Mouse (Mus musculus) cerebellum, adult 8-10 months (tissue): ENCODE results near the gene Clasp1.

ENCODE experiments used
- DNase-seq: peaks from one replicate; pipeline ENCODE4 v3.0.0; 2022

Gene Clasp1

DNA sequence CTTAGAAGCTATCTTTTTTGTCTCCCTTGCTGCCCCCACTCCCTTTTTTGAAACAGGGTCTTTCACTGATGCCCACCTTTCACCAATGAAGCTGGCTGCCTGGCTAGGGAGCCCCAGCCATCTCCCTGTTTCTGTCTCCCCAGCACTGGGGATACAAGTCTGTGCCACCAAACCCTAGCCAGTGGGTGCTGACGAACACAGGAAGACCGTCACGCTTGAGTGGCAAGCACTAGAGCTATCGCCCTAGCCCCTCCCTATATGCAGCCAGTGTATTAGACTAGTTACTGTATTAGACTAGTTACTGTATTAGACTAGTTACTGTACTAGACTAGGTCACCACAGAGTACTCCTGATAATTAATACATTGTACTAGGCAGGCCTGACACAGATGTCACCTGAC lies 66.0 kb downstream of the Clasp1 start:
- no peak for DNase-seq

DNA sequence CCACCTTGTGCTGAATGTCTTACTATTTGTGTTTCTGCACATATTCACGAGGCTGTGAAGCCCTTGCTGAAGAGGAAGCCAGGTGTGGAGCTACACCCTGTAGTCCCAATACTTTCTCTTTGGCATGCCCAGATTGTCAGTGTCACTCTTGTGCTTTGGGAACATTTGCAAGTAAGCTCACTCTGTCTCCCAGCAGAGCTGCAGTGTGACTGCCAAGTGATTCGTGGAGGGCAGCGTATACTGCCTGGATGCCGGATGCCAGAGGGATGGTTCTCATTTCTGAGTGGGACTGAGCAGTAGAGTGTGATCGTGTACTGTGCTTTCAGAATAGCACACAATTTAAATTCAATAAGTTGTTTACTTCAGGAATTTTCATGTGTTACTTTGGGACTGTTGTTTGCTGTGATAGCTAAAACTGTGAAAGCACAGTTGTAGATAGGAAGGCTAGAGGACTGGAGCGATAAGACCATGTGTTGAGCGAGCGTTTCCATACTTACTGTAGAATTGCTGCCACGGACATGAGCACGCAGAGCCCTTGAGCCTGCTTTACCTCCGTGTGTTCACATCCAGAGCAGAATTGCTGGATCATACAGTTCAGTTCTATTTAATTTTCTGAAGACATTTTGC lies 68.5 kb downstream of the Clasp1 start:
- no peak for DNase-seq

DNA sequence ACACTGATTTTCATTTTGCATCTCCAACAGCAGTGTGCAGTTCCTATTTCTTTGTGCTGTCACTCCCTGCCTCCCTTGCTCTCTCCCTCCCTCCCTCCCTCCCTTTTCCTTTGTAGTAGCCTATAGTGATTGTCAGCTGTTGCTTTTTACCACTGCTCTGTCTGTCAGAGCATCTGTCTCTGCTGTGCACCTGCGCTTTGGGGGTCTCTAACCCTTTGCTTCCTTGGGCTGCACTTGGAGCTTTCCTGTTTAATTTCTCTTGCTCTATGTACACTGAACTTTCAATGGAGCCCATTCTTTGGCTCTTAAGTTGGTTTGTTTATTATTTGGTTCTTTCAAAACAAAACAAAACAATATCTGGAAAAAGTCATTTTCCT lies 69.0 kb downstream of the Clasp1 start:
- no peak for DNase-seq

DNA sequence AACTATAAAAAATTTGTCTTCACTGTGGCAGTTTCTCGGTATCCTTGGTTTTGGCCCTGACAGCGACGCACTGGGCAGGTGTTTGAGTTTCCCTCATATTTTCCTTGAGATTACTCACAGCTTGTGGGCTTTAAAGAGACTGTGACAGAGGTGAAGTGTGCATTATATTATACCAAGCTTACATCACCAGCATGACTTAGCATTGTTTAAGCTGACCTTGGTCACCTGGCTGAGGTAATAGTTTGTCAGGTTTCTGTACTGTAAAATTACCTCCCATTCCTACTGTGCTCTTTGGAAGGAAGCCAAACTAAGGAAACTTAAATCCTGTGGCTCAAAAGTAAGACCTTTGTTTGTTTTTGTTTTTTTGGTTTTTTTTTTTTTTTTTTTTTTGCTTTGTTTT lies 69.4 kb downstream of the Clasp1 start:
- no peak for DNase-seq

DNA sequence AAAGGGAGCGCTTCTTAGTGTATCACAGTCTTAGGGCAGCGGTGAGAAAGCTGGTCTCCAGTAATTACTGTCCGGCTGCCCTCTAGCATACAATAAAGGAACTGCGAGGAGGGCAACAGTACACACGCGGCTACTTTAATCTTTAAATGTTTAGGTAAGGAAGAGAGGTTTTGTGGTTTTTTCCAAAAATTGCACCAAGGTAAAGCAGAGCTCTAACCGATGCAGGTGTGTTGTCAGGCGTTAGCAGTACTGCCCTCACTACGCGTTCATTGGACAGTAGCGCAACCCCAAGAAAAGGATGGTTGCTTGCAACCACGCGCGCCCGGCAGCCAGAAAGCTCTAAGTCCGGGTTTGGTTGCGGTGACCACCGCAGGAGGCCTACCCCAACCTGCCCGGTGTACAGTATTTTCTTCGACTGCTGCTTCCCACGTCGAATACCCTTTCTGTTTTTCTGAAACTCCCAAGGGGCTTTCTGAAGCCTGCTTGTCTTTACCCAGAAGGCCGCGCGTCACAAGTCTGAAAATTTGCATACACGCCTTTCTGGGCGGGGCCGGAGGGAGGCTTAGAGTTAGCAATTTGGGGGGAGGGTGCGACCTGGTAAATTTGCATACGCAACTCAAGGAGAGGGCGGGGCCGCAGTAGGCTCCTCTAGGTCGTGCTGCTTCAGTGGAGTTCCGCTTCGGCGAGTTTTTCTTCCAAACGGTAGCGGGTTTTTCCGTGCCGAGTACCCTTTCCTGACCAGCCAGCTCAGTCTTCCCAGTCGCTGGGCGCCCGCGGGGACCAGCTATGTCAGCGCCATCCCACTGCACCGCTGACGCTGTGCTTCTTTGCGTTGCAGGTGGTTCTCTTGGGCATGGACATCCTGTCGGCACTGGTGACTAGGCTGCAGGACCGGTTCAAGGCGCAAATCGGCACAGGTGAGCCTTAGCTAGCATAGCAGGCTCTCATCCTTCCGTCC lies 70.4 kb downstream of the Clasp1 start:
- DNase-seq: peak; percentile 93

DNA sequence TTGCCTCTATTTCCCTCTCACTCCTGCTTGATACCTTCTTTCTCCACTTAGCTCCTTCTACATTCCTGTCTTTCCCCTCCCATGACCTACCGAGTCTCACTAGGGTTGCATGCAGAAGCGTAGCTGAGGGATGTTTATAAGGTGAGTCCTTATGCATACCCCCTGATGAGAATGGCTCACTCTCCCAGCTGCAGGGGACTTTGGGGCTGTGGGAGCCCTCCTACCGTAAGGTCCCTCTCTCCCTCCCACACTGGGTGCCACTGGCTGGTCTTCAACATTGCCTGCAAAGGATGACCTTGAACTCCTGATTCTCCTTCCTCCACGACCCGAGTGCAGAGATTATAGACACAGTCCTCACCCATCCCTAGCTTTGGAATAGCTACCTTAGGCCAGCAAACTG lies 71.9 kb downstream of the Clasp1 start:
- DNase-seq: no peak

DNA sequence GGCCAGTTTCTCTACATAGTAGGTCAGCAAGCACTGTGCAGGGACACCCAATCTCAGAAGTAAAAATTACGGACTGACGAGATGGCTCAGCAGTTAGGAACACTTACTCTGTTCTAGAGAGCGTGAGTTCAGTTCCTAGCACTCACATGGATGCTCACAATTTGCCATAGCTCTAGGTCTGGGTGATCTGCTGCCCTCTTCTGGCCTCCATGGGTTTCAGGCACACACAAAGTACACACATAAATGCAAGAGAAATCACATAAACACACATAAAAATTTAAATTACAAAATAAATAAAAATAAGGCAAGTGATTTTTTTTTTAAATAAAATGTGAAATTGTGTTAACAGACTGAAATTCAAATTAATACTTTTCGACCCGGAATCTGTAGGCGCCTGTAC lies 77.2 kb downstream of the Clasp1 start:
- DNase-seq: no peak

DNA sequence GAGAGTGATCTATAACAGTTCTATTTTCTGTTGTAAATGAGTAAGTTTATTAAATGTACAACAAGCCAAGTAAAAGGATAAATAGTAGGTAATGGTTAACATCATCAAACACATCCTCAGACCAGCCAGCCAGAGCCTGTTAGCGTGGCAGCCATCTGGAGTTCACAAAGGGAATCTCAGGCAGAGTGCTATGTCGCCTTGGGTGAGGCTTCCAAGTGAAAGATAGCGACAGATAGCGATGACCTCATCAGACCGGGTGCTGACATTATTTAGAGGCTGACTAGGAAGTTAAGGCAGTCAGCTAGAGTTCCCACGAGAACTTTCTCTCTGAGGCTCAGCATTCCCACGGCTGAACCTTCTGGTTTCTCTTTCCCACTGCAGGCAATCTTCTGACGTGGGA lies 83.5 kb downstream of the Clasp1 start:
- no peak for DNase-seq

DNA sequence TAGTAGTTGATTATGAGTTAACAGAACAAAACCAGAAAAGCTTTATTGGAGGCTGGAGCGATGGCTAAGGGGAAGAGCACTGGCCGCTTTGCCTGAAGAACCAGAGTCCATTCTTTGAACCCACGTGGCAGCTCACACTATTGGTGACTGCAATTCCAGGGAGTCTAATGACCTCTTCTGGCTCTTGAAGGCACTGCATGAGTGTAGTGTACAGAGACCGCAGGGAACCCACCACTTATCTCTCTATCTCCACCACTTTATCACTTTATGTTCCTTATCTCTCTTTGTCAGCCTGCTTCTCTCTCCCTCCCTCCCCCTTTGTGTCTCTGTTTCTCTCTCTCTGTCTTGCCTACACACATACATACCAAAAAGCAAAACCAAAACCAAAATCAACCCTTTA lies 88.1 kb downstream of the Clasp1 start:
- DNase-seq: no peak

DNA sequence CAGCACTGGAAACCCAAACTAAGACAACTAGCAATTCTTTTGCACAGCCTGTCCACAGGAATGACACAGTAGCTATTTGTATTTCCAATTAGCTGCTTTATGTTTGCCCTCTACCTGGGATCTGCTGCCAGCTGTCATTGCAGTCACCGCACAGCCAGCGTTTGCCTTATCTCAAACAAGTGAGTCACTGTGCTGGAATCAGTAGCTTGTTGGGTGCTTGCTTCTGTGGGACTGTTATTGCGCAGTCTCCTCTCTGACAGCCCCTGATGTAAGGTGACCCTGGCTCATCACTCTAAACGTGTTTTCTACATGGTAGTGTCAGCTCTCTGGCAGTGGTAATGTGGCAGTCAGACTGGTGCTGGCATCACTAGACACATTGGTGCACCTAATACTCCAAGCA lies 90.4 kb downstream of the Clasp1 start:
- no peak for DNase-seq

DNA sequence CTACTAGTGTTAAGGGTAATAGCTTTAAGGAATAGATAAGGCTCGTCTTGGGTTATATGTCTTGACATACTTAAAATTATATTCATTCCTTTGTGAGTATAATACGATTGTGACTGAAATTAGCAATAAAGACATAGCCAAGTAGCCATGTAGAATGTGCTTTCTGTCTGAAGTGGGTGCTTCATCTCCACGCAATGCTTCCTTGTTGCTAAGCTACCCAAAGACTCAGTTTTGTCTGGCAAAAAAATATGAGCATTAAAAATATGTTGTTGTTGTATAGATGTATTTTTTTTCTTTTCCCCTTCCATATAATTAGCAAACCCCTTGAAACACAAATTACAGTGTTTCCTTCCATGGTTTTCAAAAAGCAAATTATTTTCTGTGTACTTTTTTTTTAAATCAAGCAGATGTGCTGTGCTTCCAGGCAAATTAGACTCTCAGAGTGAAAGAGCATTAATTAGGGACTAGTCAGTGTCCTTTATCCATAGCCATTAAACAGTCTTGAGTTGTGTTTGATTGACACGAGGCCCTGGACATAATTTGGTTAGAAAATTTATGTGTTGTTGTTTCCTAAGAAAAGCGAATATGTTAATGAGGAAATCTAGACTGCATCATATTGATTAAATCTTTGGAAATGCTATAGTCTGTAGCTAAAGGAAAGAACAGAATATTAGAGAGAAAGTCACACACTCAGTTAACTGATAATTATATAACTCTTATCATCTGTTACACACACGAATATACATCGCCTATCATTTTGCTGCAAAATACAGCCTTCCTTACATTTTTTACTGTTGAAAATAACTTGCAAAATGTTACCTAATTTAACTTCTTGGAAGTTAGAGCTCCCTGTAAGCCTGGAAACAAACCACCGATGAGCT lies 91.9 kb downstream of the Clasp1 start:
- DNase-seq: no peak

DNA sequence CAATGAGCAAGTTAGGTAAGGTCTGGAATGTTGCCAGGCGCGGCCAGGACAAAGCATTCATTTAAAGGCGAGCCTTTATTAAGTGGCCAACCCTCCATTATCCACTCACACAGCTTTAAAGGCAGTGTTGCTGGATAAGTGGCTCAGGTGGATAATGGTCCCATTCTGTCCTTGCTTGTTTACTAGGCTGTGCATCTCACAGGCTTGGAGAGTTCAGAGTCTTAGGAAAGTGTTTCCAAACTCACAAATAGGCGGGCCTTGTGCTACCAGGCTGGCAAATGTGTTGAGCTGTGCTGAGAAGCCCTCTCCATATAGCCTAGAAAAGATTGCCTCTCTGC lies 92.5 kb downstream of the Clasp1 start:
- no peak for DNase-seq

DNA sequence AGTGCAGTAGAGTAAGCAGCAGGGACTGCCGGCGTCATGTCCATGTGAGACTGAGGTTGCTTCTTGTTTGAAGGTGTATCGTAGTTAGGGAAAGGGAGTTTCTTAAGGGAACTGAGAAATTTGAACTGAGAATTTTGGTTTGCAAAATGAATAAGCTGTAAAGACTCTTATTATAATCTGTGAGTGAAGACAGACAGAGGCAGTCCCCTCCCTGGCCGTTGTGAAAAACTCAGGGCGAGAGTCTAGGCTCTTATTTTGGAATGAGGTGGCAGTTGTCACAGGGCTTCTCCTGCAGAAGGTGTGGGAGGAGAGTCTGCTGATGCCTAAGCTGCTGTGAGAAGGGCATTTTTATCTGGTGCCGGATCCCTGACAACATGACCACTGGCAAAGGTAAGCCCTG lies 92.8 kb downstream of the Clasp1 start:
- DNase-seq: no peak

DNA sequence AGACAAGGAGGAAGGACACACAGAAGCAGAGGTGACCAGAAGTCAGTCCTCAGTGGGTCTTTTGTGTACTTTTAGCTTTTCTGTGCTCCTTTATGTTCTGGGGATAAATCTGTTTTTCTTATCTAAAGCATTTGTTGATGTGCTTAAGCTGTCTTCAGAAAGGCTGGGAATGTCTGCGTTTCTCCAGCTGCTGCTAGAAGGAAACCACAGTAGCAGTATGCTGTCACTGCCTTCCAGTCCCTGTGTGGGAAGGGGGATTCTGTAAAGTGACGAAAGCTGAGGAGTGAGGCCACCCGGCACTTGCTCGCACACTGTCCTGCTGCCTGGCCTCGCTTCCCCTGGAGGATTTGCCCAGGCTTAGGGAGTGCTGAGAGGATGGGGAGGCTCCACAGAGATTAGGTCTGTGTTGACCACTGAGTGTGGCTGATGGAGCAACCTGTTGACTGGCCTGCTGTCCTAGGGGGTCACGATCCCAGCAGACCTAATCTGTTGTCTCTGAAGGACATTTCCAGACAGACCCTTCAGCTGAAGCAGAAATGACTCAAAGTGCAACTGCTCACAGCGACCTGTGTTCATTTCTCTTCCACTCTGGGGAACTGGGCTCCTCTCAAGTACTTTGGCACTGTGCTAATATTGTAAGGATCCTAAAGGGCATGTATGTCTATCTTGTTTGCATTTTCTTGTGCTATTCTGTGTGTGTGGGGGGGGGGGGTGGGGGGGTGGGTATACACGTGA lies 93.6 kb downstream of the Clasp1 start:
- DNase-seq: no peak

DNA sequence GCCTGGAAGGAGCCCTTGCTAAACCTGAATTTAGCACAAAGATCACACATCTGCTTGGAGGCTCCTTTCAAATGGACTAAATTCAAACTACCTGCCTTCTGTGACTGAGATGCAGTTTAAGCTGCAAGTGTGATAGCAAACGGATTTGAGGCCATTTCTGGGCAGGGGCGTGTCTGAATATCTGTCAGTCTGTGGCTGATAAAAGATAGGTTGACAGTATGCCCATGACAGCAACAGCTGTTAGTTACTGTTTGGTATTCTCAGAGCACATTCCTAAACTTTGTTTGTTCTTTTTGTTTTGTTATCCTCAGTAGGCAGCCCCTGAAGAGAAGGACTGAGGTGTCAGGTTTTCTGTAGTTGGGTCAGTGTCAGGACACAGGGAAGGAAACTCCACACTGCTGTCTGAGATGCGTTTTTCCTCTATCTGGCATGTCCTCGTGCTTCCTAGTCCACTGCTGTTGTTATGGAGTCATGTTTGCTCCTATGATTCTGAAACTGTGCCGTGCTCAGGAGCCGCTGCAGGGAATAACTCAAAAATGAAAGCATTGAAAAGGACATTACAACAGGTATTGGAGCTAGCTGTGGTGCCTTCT lies 94.7 kb downstream of the Clasp1 start:
- no peak for DNase-seq

DNA sequence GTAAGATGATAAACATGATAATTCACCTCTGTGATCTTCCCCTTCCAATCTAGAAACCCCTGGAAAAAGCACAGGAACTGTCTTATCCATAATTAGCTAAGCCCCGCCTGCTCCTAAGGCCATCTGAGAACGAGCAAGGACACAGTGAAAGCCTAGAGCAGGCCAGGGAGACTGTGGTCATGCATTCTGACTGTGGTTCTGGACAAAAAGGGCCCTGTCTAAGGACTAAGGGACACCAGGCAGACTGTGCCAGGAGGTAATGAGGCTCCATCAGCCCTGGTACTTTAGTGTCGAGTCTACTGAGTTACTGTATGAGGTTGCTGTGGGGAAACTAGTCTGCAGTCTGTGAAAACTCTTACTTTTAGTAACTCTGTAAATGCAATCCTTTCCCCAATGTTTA lies 96.7 kb downstream of the Clasp1 start:
- no peak for DNase-seq

DNA sequence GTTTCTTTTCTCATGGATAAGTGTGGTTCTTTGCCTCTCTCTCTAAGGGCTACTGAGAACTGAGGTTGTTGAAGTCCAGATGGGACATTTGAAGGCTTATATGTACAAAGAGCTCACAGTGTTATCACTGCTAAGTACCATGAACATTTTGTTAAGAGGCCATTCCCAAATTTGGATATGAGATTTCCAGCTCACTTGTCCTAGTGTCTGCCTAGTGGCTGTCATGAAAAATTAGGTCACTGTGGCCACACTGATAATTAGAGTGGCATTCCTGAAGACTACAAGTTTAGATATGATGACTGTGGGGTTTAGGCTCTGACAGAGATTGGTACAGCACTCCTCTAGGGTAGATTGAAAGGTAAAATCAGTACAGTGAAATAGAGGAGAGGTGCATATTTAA lies 97.2 kb downstream of the Clasp1 start:
- DNase-seq: no peak

DNA sequence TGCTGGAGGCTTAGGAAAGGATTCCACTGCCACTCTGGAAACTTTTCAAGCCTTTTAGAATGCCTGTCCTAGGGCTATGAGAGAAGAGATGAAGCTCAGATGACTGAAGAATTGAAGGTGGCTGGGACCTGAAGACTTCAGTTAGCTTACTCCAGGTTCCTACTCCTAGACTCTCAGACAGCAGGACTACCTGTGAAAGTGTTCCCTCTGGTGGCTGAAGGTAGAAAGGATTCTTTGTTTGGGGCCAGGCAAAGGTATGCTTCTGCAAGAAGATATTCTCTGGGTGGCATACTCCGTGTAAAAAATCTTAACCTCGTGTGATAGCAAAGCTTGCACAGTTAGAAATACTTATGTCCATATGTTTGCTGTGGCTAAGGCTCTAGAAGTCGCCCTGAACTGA lies 104.0 kb downstream of the Clasp1 start:
- DNase-seq: no peak

DNA sequence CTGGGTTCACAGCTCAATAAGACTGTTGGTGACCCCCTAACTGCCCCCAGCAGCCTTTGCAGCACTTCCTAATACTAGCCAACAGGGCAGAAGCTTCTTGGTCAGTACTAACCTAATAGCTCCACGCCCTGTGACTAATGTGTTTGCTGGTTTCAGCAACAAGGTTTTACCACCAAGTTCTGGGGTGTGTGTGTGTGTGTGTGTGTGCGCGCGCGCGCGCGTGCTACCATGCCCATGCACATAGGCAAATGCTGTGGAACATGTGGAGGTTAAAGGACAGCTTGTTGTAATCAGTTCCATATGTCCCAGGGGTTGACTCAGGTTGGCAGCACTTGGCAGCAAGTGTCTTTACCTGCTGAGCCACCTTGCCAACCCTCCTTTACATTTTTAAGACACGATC lies 105.7 kb downstream of the Clasp1 start:
- DNase-seq: no peak

DNA sequence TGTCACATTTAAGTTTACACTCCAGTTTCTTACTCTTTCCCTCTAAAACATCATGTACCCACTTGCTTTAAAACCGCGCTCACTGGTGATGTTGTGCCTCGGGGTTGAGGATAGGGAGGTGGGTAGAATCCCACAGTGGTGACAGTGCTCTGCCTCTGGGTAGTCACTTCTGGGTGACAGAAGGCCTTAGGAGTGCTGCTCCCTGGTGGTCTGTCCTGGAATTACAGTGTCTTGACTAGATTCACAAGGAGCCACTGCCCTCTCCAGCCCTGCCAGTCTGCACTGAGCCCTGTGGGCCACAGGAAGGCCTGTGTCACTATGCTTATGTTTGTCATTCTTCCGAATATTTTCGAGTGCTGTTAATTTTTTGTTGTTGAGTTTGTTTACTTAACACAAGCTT lies 109.5 kb downstream of the Clasp1 start:
- DNase-seq: peak; percentile 78

DNA sequence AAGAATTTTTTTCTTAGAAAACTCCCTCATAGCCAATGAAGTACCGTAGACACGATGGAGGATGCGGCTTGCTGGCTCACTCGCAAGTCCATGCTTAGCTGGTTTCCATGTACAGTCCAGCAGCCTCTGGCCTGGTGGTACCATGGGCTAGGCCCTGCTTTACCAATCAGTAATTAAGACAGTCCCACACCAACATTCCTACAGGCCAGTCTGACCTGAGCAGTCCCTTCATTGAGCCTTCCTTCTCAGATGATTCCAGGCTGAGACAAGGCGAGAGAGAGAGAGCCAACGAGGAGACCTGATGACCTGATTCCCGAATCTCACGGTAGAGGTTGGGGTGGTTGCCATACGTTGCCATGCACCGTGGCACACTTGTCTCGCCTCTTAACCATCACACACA lies 111.7 kb downstream of the Clasp1 start:
- no peak for DNase-seq

DNA sequence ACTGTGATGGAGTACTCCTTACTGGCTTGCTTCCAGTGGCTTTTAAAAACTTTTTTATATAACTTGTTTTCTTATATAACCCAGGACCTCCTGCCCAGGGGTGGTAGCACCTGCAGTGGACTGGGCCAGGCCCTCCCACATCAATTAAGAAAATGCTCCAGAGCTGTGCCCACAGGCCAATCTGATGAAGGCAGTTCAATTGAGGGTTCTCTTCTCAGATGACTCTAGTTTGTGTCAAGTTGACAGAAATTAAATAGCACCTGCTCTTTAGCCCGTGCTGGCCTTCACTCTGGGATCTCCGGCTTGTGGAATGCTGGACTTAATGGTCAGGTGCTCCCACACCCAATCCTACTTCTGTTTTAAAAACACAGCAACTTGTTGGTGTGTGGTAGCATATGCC lies 112.8 kb downstream of the Clasp1 start:
- DNase-seq: no peak

DNA sequence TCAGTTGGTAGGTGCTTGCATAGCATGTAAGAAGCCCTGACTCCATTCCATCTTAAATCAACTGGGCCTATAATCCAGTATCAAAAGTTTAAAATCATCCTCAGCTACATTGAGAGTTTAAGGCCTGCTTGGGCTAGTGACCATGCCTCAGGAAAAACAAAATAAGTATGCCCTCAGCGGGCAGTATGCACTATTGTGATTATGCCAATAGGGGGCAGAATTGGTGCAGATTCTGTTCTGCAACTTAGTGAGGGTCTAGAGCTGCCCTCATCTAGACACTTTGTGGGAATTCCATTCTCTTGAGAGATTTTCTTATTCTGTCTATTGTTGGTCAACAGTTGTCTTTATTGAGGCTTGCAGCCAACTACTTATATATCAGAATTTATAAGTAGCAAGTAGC lies 116.9 kb downstream of the Clasp1 start:
- DNase-seq: no peak
